Mouse (Mus musculus) testis, postnatal 10 days (tissue): ENCODE data around the gene Bsdc1.
"Not testable (repeated sequence)": the region's sequence is repeated elsewhere in the genome, so short reads cannot be mapped to it uniquely, and the experiment has no call there.

ENCODE experiments used
- DNase-seq: peaks from one replicate; pipeline ENCODE4 v3.0.0; 2021; ENCODE audit warnings: low spot score

The Bsdc1 gene

DNA sequence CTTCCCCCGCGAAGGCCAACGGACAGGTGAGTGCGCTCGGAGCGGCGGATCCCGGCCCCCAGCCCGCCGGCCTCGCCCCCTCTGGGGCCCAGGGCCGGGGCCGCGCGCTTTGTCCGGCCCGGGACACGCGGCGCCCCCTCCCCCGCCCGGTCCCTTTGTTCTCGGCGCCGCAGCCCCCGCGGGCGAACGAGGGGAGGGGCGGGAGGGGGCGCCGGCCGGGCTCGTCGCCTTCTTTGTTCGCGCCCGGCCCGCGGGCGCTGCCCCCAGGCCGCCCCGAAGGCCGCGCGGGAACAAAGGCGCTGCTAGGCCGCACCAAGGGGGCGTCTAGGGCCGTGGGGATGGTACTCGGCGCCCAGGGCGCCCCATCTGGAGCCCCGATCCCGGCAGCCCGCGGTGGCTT, 52.5 kb downstream of the Bsdc1 start:
- peak; percentile 70 for DNase-seq

GRCm38 (mm10) chr4:129514300-129514898, 53.0 kb downstream of the Bsdc1 start:
- DNase-seq = peak; percentile 90

- no peak for DNase-seq
Measured at GRCm38 (mm10) chr4:129516925-129517324, 55.5 kb downstream of the Bsdc1 start.

GRCm38 (mm10) chr4:129518519-129518918, 57.1 kb downstream of the Bsdc1 start:
- no peak for DNase-seq

DNA sequence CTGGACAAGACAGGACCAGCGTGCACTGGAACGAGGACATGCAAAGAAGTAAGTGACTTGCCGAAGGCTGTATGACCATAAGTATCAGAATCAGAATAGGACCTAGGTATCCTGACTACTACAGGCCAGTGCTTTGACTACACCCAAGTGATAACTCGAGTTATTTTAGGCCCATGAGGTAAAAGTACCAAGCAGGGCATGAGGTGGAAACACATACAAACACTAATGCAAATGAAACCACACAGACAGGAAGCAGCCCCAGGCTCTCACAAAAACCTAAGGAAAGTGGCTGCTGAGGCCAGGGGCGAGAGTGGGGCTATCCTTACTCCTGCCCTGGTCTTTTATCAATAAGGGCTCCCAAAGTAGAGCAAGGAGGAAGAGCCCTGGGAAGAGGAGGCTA, 64.0 kb downstream of the Bsdc1 start:
- no peak for DNase-seq

DNA sequence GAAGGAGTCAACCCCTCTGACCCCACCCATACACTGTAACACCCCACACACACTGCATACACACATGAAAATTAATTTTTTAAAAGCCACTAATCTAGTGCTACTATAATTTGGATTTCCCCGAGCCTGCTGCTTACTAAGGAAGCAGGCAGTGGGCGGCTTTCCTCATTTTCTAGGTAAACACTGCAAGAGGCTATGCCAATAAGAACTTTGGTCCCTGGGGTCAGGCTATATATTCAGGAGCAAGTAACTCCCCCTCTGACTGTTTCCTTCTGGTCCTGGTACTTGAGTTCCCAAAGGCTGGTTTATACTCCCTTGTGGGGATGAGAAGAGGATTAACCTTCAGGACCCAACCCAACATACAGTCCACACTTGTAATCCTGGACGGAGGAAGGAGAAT, 64.5 kb downstream of the Bsdc1 start:
- DNase-seq = no peak

GRCm38 (mm10) chr4:129528901-129529300, 67.5 kb downstream of the Bsdc1 start:
- not testable (repeated sequence) for DNase-seq
